Comparison of ENCODE assay signal across 10 mouse cellular contexts in genomic region chr7:142525342-142526178, GRCm38 (mm10). TPM values are rescaled to one million over a fixed set of nuclear protein-coding genes. Genes with fewer than 3 reads are reported as not detected.
DNase-seq lines count a peak whose midpoint lies in the region; ATAC-seq lines count a peak whose summit lies in the region.
"Had no signal": no experiment of that assay in that cellular context is flagged by ENCODE, and none has a peak within 500 bp of the region (broad histone marks: within the 10 kb centered on the region; RNA-seq: fewer than 3 reads in every experiment).

No protein-coding gene starts in this region.

- no peaks in the 10 kb centered on the region for H3K27me3 ChIP-seq in lung, embryonic 15.5 days
- H3K27me3 ChIP-seq in intestine, embryonic 15.5 days (replicated peaks) = no peaks in the 10 kb centered on the region
- H3K27me3 ChIP-seq in neural tube, embryonic 12.5 days (replicated peaks) = no peaks in the 10 kb centered on the region

- H3K9ac ChIP-seq in lung, embryonic 15.5 days = no peak overlapping the region
- H3K9ac ChIP-seq in intestine, embryonic 15.5 days = no peak overlapping the region
- H3K9ac ChIP-seq in neural tube, embryonic 12.5 days = no peak overlapping the region

- peak; percentile 60 for ATAC-seq in lung, embryonic 15.5 days (ENCODE audit: borderline replicate concordance, extremely low read depth, low FRiP score, low TSS enrichment)
- peak; percentile 32; the same call in 1 of the 2 replicates for ATAC-seq in intestine, embryonic 15.5 days
- no peak for ATAC-seq in neural tube, embryonic 12.5 days (ENCODE audit: low FRiP score, low read depth)

- no peak overlapping the region for H3K4me3 ChIP-seq in lung, embryonic 15.5 days
- no peak overlapping the region for H3K4me3 ChIP-seq in intestine, embryonic 15.5 days (replicated peaks)
- H3K4me3 ChIP-seq in neural tube, embryonic 12.5 days = no peak overlapping the region
- H3K4me3 ChIP-seq: myocyte had no signal

- no peaks in the 10 kb centered on the region for H3K36me3 ChIP-seq in lung, embryonic 15.5 days
- H3K36me3 ChIP-seq in intestine, embryonic 15.5 days = no peaks in the 10 kb centered on the region
- H3K36me3 ChIP-seq in neural tube, embryonic 12.5 days = no peaks in the 10 kb centered on the region

- DNase-seq in lung, postnatal 25 days (ENCODE audit: low spot score) = no peak
- peak; percentile 44 for DNase-seq in fibroblast of lung, adult 2 months (ENCODE audit: low read depth)
- DNase-seq in adrenal gland, adult 2 months = no peak
- no peak for DNase-seq in adrenal gland, adult 18-20 months (ENCODE audit: low spot score in 2 of 2)
- DNase-seq: cerebellum, postnatal 14 days; kidney, adult 11 months had no signal

- H3K4me1 ChIP-seq in lung, embryonic 15.5 days = peaks cover 58% of the 10 kb centered on the region
- H3K4me1 ChIP-seq in intestine, embryonic 15.5 days (replicated peaks) = peaks cover 68% of the 10 kb centered on the region
- H3K4me1 ChIP-seq in neural tube, embryonic 12.5 days = peaks cover 11% of the 10 kb centered on the region

- 31% methylated on average over 13 of the region's 13 CpGs for WGBS in lung, embryonic 15.5 days
- WGBS in intestine, embryonic 15.5 days = 29% methylated on average over 13 of the region's 13 CpGs
- WGBS in neural tube, embryonic 12.5 days = 18% methylated on average over 13 of the region's 13 CpGs

- H3K27ac ChIP-seq in lung, embryonic 15.5 days = peak overlapping the region; percentile 73
- peak overlapping the region; percentile 87 for H3K27ac ChIP-seq in intestine, embryonic 15.5 days
- H3K27ac ChIP-seq in neural tube, embryonic 12.5 days = no peak overlapping the region

- no peak overlapping the region for H3K4me2 ChIP-seq in lung, embryonic 15.5 days
- 0 out of 2 replicates have a peak overlapping the region, but pooled peaks have one; percentile 1 for H3K4me2 ChIP-seq in intestine, embryonic 15.5 days (replicated peaks)
- peak overlapping the region; percentile 18; the same call in 1 of the 2 replicates for H3K4me2 ChIP-seq in neural tube, embryonic 12.5 days (replicated peaks)

- no peaks in the 10 kb centered on the region for H3K9me3 ChIP-seq in lung, embryonic 15.5 days
- no peaks in the 10 kb centered on the region for H3K9me3 ChIP-seq in intestine, embryonic 15.5 days
- H3K9me3 ChIP-seq in neural tube, embryonic 12.5 days = no peaks in the 10 kb centered on the region

RNA-seq across cellular contexts. Expression of gene Mrpl23, which starts 6.9 kb away (rescaled TPM):
- 22.8 and 28.3 TPM in 2 replicates for polyA plus RNA-seq in lung, embryonic 15.5 days (2015; fragmentation: Nextera tagmentation; extraction: Ambion mirVana)
- polyA plus RNA-seq in intestine, embryonic 15.5 days (2015; fragmentation: Nextera tagmentation; extraction: Ambion mirVana) = 44.9 and 57.4 TPM in 2 replicates
- polyA plus RNA-seq in neural tube, embryonic 12.5 days (2016; fragmentation: Nextera tagmentation; extraction: Ambion mirVana) = 13.5 and 14.7 TPM in 2 replicates
- 1 to 10 TPM; 2.2 to 8.0 TPM for total RNA-seq in adrenal gland, adult 2 months (2021)
- 6.9 and 7.6 TPM in 2 replicates for polyA plus RNA-seq in adrenal gland, adult 2 months (2012; rRNA removed)
- total RNA-seq in adrenal gland, adult 18-20 months (2021) = 1 to 10 TPM; 2.9 to 3.0 TPM

RNA-seq across cellular contexts. Expression of gene Tnnt3, which starts 26.9 kb away (rescaled TPM):
- 2.5 and 5.1 TPM in 2 replicates for polyA plus RNA-seq in lung, embryonic 15.5 days (2015; fragmentation: Nextera tagmentation; extraction: Ambion mirVana)
- polyA plus RNA-seq in intestine, embryonic 15.5 days (2015; fragmentation: Nextera tagmentation; extraction: Ambion mirVana) = 1.4 and 4.3 TPM in 2 replicates
- polyA plus RNA-seq in neural tube, embryonic 12.5 days (2016; fragmentation: Nextera tagmentation; extraction: Ambion mirVana) = 5.7 and 8.7 TPM in 2 replicates
- not detected for total RNA-seq in adrenal gland, adult 2 months (2021)
- 0.52 TPM in 1 of 2 replicates, not detected in the other for polyA plus RNA-seq in adrenal gland, adult 2 months (2012; rRNA removed)
- total RNA-seq in adrenal gland, adult 18-20 months (2021) = 10 to 100 TPM in 1 of 2 experiments, under 1 TPM in 1; 0.83 to 16.2 TPM
